Mouse (Mus musculus) CH12.LX (cell line): ENCODE results near the gene Mettl11b.

Experiments
- CTCF ChIP-seq, 2 experiments: IDR thresholded peaks in 1 of 2; conservative IDR thresholded peaks in 1 of 2; 2 replicates each; pipeline ENCODE4 v1.5.1; 2011 to 2012; ENCODE audit warnings: low read depth in 2 of 2, low read length in 2 of 2, improper control_type of control experiment in 1 of 2, inconsistent platforms in 1 of 2, mild to moderate bottlenecking in 1 of 2, moderate library complexity in 1 of 2
- JUND ChIP-seq: conservative IDR thresholded peaks from 2 replicates; pipeline ENCODE4 v1.6.1; 2011; ENCODE audit warnings: low read depth, low read length, improper control_type of control experiment
- POLR2A ChIP-seq: IDR thresholded peaks from 2 replicates; pipeline ENCODE4 v1.6.1; 2011; ENCODE audit warnings: low read depth, mild to moderate bottlenecking, improper control_type of control experiment, low read length
- ZNF384 ChIP-seq: IDR thresholded peaks from 2 replicates; pipeline ENCODE4 v1.6.1; 2012; ENCODE audit warnings: low read depth, low read length, improper control_type of control experiment, inconsistent platforms

- TF ChIP-seq ZNF384 (no peak), CTCF (conservative IDR thresholded peaks at IDR 0.05 in 1 of 2, IDR thresholded peaks at IDR 0.05 in 1 of 2; ENCODE audit: low read depth in 2 of 2, low read length in 2 of 2) (no peak), JUND (no peak), POLR2A (no peak)
Measured at GRCm38 (mm10) chr1:163751360-163751992, 26.4 kb upstream of the Mettl11b start.
